Mouse (Mus musculus) neural tube, embryonic 13.5 days (tissue): ENCODE results near the gene Mpl. TPM values are rescaled to one million over a fixed set of nuclear protein-coding genes. Genes with fewer than 3 reads are reported as not detected.

Experiments used
- ATAC-seq: fragments of 200-750 bp; cut with Nextera tagmentation; 2 replicates; pipeline ENCODE4 v1.8.0; 2017; ENCODE audit warnings: low read depth, mild to moderate bottlenecking, moderate TSS enrichment, moderate library complexity
- H3K27ac ChIP-seq: fragments of 300-500 bp; sonication (generic); replicated peaks from 2 replicates; pipeline ENCODE4 v1.5.1; 2015; ENCODE audit warnings: moderate library complexity, mild to moderate bottlenecking, inconsistent platforms
- H3K27me3 ChIP-seq: fragments of 300-500 bp; sonication (generic); 2 replicates; pipeline ENCODE4 v1.6.1; 2015; ENCODE audit warnings: mild to moderate bottlenecking, inconsistent platforms
- H3K36me3 ChIP-seq: fragments of 300-500 bp; sonication (generic); 2 replicates; pipeline ENCODE4 v1.6.1; 2015; ENCODE audit warnings: mild to moderate bottlenecking, inconsistent platforms
- H3K4me1 ChIP-seq: fragments of 300-500 bp; sonication (generic); replicated peaks from 2 replicates; pipeline ENCODE4 v1.6.1; 2015; ENCODE audit warnings: inconsistent platforms
- H3K4me2 ChIP-seq: fragments of 300-500 bp; sonication (generic); 2 replicates; pipeline ENCODE4 v1.6.1; 2015; ENCODE audit warnings: inconsistent platforms, mild to moderate bottlenecking, moderate library complexity
- H3K4me3 ChIP-seq: fragments of 300-500 bp; sonication (generic); 2 replicates; pipeline ENCODE4 v1.5.1; 2015; ENCODE audit warnings: mild to moderate bottlenecking, inconsistent platforms
- H3K9ac ChIP-seq: fragments of 300-500 bp; sonication (generic); 2 replicates; pipeline ENCODE4 v1.6.1; 2015; ENCODE audit warnings: moderate library complexity, mild to moderate bottlenecking, inconsistent platforms
- H3K9me3 ChIP-seq: fragments of 300-500 bp; sonication (generic); 2 replicates; pipeline ENCODE4 v1.6.1; 2016; ENCODE audit warnings: inconsistent platforms
- WGBS: fragments of 180-500 bp; shearing (Covaris S2); methylation state at CpG from one replicate; pipeline ENCODE4 v1.1.7; 2015; 5-methylcytosine and 5-hydroxymethylcytosine counted together
- polyA plus RNA-seq: library from polyadenylated mRNA; unstranded; fragments of >200 nt; fragmentation: Nextera tagmentation; extraction: Ambion mirVana; gene quantifications from 2 replicates; pipeline ENCODE4 v1.2.1, GENCODE M21; 2015

Gene Mpl
- polyA plus RNA-seq, 1 experiment from 2014 or later, result 0.42 TPM

DNA sequence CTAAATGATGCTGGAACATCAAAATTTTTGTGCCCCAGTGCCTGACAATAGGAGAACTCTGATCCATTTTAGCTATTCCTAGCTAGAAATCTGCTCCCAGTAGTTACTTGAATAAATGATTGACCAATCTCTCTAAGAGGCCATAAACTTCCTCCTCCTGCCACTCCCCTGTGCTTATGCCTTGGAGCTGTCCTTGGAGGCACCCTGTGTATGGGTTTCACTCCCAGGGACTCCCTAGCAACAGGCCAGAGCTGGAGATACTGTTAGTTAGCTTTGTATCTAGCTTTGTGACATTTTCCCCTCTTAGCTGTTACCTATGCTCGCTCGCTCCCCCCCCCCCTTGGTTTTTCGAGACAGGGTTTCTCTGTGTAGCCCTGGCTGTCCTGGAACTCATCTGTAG, 35.9 kb downstream of the Mpl start:
- H3K9ac ChIP-seq, result no peak overlapping the region
- no peaks in the 10 kb centered on the region for H3K27me3 ChIP-seq
- no peak overlapping the region for H3K27ac ChIP-seq
- no peak overlapping the region for H3K4me3 ChIP-seq
- H3K36me3 ChIP-seq, result peaks cover 71% of the 10 kb centered on the region
- no peak overlapping the region for H3K4me2 ChIP-seq
- H3K4me1 ChIP-seq, result no peaks in the 10 kb centered on the region
- H3K9me3 ChIP-seq, result no peaks in the 10 kb centered on the region
- 87% methylated on average over 3 of the region's 3 CpGs for WGBS
- no peak for ATAC-seq

DNA sequence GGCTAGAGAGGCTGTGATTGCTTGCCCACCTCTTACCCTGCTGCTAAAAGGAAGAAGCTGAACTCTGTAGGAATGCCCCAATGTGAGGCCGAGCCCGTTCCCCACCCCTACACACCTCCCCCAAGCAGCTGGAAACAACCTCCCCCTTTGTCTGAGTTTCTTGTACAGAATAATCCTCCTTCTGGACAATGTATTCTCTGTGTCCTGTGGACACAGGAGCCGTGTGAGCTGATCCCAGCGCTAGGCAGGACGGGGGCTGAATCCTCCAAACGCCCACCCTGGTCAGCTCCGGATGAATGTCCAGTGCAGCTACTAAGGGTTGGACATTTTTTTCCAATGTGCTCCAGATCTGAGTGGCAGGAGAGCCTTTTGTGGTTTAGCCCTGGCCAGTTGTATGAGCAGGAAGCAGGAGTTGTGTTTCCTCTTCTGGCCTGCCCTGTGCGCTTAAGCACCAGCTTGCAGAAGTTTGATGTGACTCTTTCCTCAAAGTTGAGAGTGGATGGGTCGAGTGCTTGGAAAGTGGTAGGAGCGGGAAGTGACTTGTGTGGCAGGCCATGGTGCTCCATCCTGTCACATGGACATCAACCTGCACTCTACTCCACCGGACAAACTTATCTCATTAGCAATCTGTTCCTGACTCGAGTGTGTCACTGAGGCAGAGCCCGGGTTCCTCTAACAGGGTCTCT, 40.1 kb downstream of the Mpl start:
- Histone ChIP-seq H3K27ac (peak overlapping the region; percentile 42; the same call in 1 of the 2 replicates), H3K27me3 (no peaks in the 10 kb centered on the region), H3K9me3 (no peaks in the 10 kb centered on the region), H3K4me1 (no peaks in the 10 kb centered on the region), H3K9ac (no peak overlapping the region), H3K4me2 (no peak overlapping the region), H3K36me3 (peaks cover 99% of the 10 kb centered on the region), H3K4me3 (no peak overlapping the region)
- ATAC-seq, result no peak
- 87% methylated on average over 13 of the region's 13 CpGs for WGBS

DNA sequence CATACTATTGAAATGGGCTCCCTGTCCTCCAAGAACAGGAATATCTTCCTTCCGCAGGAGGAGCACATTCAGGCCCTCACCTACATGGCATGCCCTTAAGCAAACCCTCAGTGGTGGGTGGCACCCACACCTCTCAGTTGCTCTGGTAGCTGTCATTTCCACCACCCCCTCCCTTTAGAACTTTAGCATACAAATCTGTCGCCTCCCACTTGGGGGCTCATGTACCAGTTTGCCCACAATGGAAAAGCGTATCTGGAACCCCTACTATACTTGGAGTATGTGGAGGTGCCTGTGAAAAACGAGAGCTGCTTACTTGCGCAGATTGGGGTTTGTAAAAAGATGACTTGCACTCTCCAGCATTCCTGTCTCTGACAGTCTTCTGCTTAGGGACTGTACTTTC, 41.0 kb downstream of the Mpl start:
- 89% methylated on average over 5 of the region's 5 CpGs for WGBS
- Histone ChIP-seq H3K27me3 (no peaks in the 10 kb centered on the region), H3K4me3 (no peak overlapping the region), H3K9me3 (no peaks in the 10 kb centered on the region), H3K4me2 (no peak overlapping the region), H3K9ac (no peak overlapping the region), H3K36me3 (peaks cover 99% of the 10 kb centered on the region), H3K4me1 (no peaks in the 10 kb centered on the region), H3K27ac (0 out of 2 replicates have a peak overlapping the region, but pooled peaks have one; percentile 23)
- no peak for ATAC-seq

DNA sequence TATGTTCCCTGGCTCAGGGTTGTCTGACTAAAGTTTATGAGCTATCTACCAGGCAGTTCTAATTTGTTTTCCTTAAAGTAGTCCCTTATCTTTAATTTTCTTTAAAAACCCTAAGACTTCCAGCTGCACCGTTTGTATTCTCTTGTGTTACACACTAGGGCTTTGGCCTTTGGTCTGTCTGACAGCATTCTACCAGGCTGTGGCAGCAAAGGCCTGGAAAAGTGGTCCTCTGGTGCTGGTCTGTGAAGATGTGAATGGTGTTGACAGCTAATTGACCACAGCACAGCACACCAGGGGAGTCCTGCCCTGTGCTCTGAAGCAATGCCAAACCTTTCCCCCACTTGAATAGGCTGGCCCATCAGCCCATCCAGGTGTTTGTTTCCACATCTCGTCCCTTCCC, 41.5 kb downstream of the Mpl start:
- Histone ChIP-seq H3K4me1 (0 out of 2 replicates have a peak, but pooled peaks cover under 1% of the 10 kb centered on the region), H3K9ac (no peak overlapping the region), H3K27ac (no peak overlapping the region), H3K36me3 (peaks cover 98% of the 10 kb centered on the region), H3K4me2 (no peak overlapping the region), H3K4me3 (no peak overlapping the region), H3K27me3 (no peaks in the 10 kb centered on the region), H3K9me3 (no peaks in the 10 kb centered on the region)
- ATAC-seq, result no peak
- 92% methylated on average over 2 of the region's 2 CpGs for WGBS

DNA sequence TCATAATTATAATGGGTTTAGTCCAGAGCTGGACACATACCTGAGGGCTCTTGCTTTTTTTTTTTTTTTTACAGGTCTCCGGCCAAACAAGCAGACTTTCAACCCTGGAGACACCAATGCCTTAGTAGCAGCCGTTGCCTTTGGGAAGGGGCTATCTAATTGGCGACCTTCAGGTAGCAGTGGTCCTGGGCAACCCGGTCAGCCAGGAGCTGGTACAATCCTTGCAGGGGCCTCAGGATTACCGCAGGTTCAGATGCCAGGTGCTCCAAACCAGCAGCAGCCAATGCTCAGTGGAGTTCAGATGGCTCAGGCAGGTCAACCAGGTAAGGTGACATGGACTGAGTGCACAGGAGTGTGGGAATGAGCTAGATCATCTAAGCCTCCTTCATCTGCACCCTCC, 43.8 kb downstream of the Mpl start:
- H3K36me3 ChIP-seq, result peaks cover 76% of the 10 kb centered on the region
- no peak overlapping the region for H3K27ac ChIP-seq

DNA sequence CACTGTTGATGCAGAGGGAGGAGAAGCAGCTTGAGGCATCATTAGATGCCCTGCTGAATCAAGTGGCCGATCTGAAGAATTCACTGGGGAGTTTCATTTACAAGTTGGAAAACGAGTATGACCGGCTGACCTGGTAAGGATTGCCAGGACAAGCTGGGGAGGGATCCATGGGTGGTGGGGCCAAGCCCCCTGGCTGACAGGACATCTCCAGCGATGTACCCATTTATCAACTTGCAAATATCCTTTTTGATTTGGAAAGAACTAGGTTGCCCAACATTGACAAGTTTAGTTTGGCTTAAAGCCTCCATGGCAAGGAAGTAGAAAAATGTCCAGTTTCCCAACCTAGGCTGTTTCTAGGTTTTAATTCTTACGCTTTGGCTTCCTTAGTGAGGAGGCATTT, 46.4 kb downstream of the Mpl start:
- Histone ChIP-seq H3K9ac (no peak overlapping the region), H3K27me3 (no peaks in the 10 kb centered on the region), H3K4me1 (peaks cover 29% of the 10 kb centered on the region), H3K36me3 (peaks cover 52% of the 10 kb centered on the region), H3K9me3 (no peaks in the 10 kb centered on the region), H3K4me2 (no peak overlapping the region), H3K4me3 (no peak overlapping the region), H3K27ac (no peak overlapping the region)
- 95% methylated on average over 5 of the region's 5 CpGs for WGBS
- ATAC-seq, result no peak

More for the DNA sequence above, 43.8 kb downstream of the Mpl start:
- Histone ChIP-seq H3K27me3 (no peaks in the 10 kb centered on the region), H3K4me3 (no peak overlapping the region), H3K4me1 (peaks cover 13% of the 10 kb centered on the region), H3K4me2 (no peak overlapping the region), H3K9me3 (no peaks in the 10 kb centered on the region), H3K9ac (no peak overlapping the region)
- WGBS, result 94% methylated on average over 5 of the region's 5 CpGs
- ATAC-seq, result no peak

DNA sequence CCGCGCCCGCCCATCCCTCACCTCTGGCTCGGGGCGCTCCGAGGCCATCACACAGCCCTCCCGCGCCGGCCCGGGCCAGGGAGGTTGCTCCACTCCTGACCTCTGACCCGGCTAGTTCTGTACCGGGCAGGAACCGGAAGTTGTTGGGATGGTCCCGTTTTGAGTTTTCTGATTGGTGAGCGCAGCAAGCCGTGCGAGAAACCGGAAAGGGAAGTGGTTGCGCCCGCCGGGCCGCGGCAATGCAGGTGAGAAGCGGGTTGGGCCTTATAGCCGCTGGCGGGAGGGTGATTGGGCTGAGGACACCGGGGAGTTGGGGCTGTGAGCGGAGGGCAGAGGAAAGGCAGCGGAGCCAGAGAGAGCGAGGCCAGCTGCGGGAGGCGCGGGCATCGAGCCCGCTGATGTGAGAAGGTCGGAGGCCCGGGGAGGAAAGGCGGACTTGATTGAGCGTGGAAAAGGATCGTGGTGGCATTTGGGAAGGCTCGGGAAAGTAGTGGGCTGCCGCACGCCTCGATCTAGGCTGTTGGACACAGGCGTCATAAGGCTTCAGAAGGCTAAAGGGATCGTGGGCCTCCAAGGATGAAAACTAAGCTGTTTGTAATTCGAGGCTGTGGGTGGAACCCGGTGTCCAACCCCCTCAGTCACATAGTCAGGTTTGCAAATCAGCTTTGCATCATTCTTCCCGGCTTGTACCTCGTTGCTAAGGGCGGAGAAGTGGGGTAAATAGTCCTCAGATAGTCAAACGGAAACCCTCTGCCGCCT, 48.0 kb downstream of the Mpl start, which contains the start of the genes Szt2 and Med8:
Gene Szt2, minus strand, starts transcription at position 132 of the 759 bp plus-strand sequence.
Gene Med8, plus strand, starts transcription at position 196 of the 759 bp plus-strand sequence.
- Histone ChIP-seq H3K36me3 (peaks cover 49% of the 10 kb centered on the region), H3K9me3 (no peaks in the 10 kb centered on the region), H3K27me3 (no peaks in the 10 kb centered on the region), H3K27ac (peak within 1 kb of the TSS; percentile 65), H3K4me2 (peak within 1 kb of the TSS; percentile 95), H3K4me1 (peaks cover 29% of the 10 kb centered on the region), H3K9ac (peak within 1 kb of the TSS; percentile 93), H3K4me3 (peak within 1 kb of the TSS; percentile 91)
- peak; percentile 93 for ATAC-seq
- WGBS, result under 1% methylated on average over 53 of the region's 53 CpGs

DNA sequence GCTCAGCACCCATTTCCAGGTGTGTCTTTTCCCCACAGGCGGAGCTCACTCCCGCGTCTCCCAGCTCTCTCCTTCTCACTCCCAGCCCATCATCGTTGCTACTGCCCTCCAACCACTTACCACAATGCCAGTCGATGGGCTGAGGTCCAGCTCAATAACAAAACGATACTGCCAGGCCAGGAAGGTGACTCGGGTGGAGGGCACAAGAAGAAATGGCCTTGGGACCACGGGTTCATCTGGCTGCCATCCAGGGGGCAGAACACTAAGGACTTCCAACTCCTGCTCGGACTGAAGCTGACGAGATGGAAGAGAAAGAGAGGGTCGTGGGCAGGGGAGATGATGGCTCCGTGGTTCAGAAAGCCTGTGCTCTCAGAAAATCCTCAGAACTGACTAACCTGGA, 54.6 kb downstream of the Mpl start:
- Histone ChIP-seq H3K27ac (no peak overlapping the region), H3K4me3 (no peak overlapping the region), H3K9me3 (no peaks in the 10 kb centered on the region), H3K9ac (no peak overlapping the region), H3K4me1 (peaks cover 7% of the 10 kb centered on the region), H3K36me3 (peaks cover 73% of the 10 kb centered on the region), H3K4me2 (no peak overlapping the region), H3K27me3 (no peaks in the 10 kb centered on the region)
- no peak for ATAC-seq
- WGBS, result 95% methylated on average over 12 of the region's 12 CpGs

DNA sequence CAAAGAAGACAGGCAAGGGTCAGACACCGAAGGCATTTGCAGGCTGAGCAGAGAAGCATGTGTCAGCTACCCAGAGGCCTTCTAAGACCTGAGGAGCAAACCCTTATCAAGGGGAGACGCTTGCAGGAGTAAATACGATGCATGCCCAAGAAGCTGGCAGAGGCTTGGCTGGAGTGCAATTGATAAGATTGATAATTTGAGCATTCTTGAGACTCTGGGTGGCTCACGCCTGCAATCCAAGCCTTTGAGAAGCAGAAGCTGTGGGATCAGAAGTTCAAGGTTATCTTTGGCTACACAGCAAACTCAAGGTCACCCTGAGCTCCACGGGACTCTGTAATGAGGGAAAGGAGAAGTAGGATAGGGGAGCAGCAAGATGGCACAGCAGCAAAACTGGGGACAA, 55.4 kb downstream of the Mpl start:
- H3K27me3 ChIP-seq, result no peaks in the 10 kb centered on the region
- H3K4me3 ChIP-seq, result no peak overlapping the region
- H3K9ac ChIP-seq, result no peak overlapping the region
- H3K4me2 ChIP-seq, result no peak overlapping the region
- H3K27ac ChIP-seq, result no peak overlapping the region
- no peak for ATAC-seq
- WGBS, result 97% methylated on average over 5 of the region's 5 CpGs
- no peaks in the 10 kb centered on the region for H3K4me1 ChIP-seq
- H3K36me3 ChIP-seq, result peaks cover 81% of the 10 kb centered on the region
- H3K9me3 ChIP-seq, result no peaks in the 10 kb centered on the region

DNA sequence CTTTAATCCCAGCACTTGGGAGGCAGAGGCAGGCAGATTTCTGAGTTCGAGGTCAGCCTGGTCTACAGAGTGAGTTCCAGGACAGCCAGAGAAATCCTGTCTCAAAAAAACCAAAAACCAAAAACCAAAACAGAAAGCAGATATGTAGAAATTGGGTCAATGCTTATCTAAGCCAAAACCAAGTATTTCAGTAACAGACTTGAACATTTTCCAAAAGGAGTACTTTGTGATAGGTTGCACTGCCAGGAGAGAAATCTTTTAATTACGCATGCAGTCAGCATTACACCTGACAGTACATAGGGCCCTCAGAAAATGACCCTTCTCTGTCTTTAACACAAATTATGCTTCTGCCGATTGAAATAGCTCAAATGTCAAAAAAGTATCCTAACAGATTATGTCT, 55.9 kb downstream of the Mpl start:
- Histone ChIP-seq H3K4me3 (no peak overlapping the region), H3K4me1 (no peaks in the 10 kb centered on the region), H3K27me3 (no peaks in the 10 kb centered on the region), H3K4me2 (no peak overlapping the region), H3K9me3 (no peaks in the 10 kb centered on the region), H3K36me3 (peaks cover 86% of the 10 kb centered on the region), H3K9ac (no peak overlapping the region), H3K27ac (no peak overlapping the region)
- WGBS, result 92% methylated on average over 3 of the region's 3 CpGs
- no peak for ATAC-seq

DNA sequence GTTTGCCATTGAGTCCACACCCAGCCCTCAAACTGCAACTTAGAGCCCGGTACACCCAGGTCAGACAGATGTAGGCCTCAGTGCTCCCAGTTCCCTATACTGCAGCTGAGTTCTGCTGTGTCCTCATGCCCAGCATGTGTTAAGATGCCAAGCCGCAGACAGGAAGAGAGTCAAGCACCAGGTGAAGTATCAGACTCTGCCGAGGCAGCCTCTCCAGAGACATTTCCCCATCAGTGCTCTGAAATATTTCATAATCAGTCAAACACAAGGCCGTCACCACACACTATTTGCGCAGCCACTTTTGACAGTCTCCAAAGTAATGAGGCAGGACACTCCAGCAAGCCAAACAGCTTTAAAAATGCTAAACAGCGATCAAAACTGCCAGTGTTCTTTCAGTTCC, 58.9 kb downstream of the Mpl start:
- peaks cover 98% of the 10 kb centered on the region for H3K36me3 ChIP-seq
- no peak overlapping the region for H3K4me3 ChIP-seq
- H3K9ac ChIP-seq, result no peak overlapping the region
- no peak overlapping the region for H3K27ac ChIP-seq
- H3K4me2 ChIP-seq, result no peak overlapping the region
- H3K4me1 ChIP-seq, result no peaks in the 10 kb centered on the region
- no peaks in the 10 kb centered on the region for H3K27me3 ChIP-seq
- H3K9me3 ChIP-seq, result no peaks in the 10 kb centered on the region
- no peak for ATAC-seq
- 94% methylated on average over 6 of the region's 6 CpGs for whole genome bisulfite sequencing

DNA sequence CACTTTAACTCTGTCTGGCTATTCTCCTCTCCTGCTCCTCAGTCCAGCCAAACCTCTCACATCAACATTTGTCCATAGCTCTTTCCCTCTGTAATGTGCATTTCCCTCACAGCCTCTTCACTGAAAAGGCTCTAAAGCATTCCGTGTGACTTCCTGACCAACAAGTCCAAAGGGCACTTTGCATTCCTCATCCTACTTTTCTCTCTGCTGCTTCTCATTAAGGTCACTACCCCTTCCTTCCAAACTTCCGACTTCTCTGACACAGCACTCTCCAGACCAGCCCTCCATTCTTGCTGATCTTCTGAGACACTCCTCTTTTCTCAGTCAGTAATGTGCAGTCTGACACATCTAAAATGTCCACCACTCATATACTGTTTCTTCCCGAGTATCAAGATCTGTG, 60.9 kb downstream of the Mpl start:
- Histone ChIP-seq H3K4me3 (no peak overlapping the region), H3K9ac (no peak overlapping the region), H3K27ac (no peak overlapping the region), H3K36me3 (peaks cover 98% of the 10 kb centered on the region), H3K4me2 (no peak overlapping the region), H3K4me1 (no peaks in the 10 kb centered on the region), H3K9me3 (no peaks in the 10 kb centered on the region), H3K27me3 (no peaks in the 10 kb centered on the region)
- WGBS, result 73% methylated on average over 3 of the region's 3 CpGs
- ATAC-seq, result no peak
